Mouse (Mus musculus): Measurements from ENCODE around the gene Mgmt. TPM values are rescaled to one million over a fixed set of nuclear protein-coding genes. Genes with fewer than 3 reads are reported as not detected.

Gene Mgmt
- polyA plus RNA-seq, 1 experiment from 2014 or later = 1.6 TPM

GRCm38 (mm10) chr7:137138101-137138500 lies 243.7 kb downstream of the Mgmt start:
- Histone ChIP-seq H3K4me1 (replicated peaks) (peaks cover 5% of the 10 kb centered on the region; the same call in 1 of the 2 replicates), H3K4me2 (replicated peaks) (no peak overlapping the region), H3K4me3 (replicated peaks) (no peak overlapping the region), H3K27ac (no peak overlapping the region), H3K9ac (replicated peaks) (no peak overlapping the region), H3K9me3 (no peaks in the 10 kb centered on the region), H3K27me3 (0 out of 2 replicates have a peak, but pooled peaks cover 2% of the 10 kb centered on the region), H3K36me3 (no peaks in the 10 kb centered on the region)
- ATAC-seq = no peak
- WGBS = 79% methylated on average over 5 of the region's 5 CpGs

GRCm38 (mm10) chr7:137140321-137140720 lies 245.9 kb downstream of the Mgmt start:
- H3K9ac ChIP-seq (replicated peaks) = no peak overlapping the region
- WGBS = 86% methylated on average over 7 of the region's 7 CpGs
- ATAC-seq = no peak

GRCm38 (mm10) chr7:137141386-137141785 lies 247.0 kb downstream of the Mgmt start:
- Histone ChIP-seq H3K27ac (no peak overlapping the region), H3K4me3 (replicated peaks) (no peak overlapping the region), H3K4me2 (replicated peaks) (no peak overlapping the region), H3K9me3 (no peaks in the 10 kb centered on the region), H3K27me3 (no peaks in the 10 kb centered on the region), H3K36me3 (no peaks in the 10 kb centered on the region), H3K9ac (replicated peaks) (no peak overlapping the region), H3K4me1 (replicated peaks) (peaks cover 6% of the 10 kb centered on the region; the same call in 1 of the 2 replicates)
- ATAC-seq = no peak
- 40% methylated on average over 3 of the region's 3 CpGs for WGBS

More at GRCm38 (mm10) chr7:137140321-137140720, 245.9 kb downstream of the Mgmt start:
- Histone ChIP-seq H3K27ac (no peak overlapping the region), H3K4me3 (replicated peaks) (no peak overlapping the region), H3K4me1 (replicated peaks) (peaks cover 5% of the 10 kb centered on the region; the same call in 1 of the 2 replicates), H3K4me2 (replicated peaks) (no peak overlapping the region), H3K9me3 (no peaks in the 10 kb centered on the region), H3K27me3 (no peaks in the 10 kb centered on the region), H3K36me3 (no peaks in the 10 kb centered on the region)

- no peaks in the 10 kb centered on the region for H3K36me3 ChIP-seq
- no peak overlapping the region for H3K4me3 ChIP-seq (replicated peaks)
- 82% methylated on average over 12 of the region's 12 CpGs for WGBS
- peaks cover 24% of the 10 kb centered on the region for H3K4me1 ChIP-seq (replicated peaks)
- H3K9me3 ChIP-seq = no peaks in the 10 kb centered on the region
- H3K9ac ChIP-seq (replicated peaks) = no peak overlapping the region
- H3K4me2 ChIP-seq (replicated peaks) = no peak overlapping the region
- ATAC-seq = no peak
- no peak overlapping the region for H3K27ac ChIP-seq
- no peaks in the 10 kb centered on the region for H3K27me3 ChIP-seq
These were observed 252.7 kb downstream of the Mgmt start for GRCm38 (mm10) chr7:137147101-137147500.

GRCm38 (mm10) chr7:137151854-137152253 lies 257.4 kb downstream of the Mgmt start:
- no peaks in the 10 kb centered on the region for H3K9me3 ChIP-seq
- H3K4me2 ChIP-seq (replicated peaks) = no peak overlapping the region
- 85% methylated on average over 2 of the region's 2 CpGs for WGBS
- ATAC-seq = no peak
- H3K4me3 ChIP-seq (replicated peaks) = no peak overlapping the region
- no peak overlapping the region for H3K9ac ChIP-seq (replicated peaks)
- peaks cover 19% of the 10 kb centered on the region for H3K4me1 ChIP-seq (replicated peaks)
- H3K27me3 ChIP-seq = no peaks in the 10 kb centered on the region
- no peak overlapping the region for H3K27ac ChIP-seq
- no peaks in the 10 kb centered on the region for H3K36me3 ChIP-seq

GRCm38 (mm10) chr7:137154623-137155022 lies 260.2 kb downstream of the Mgmt start:
- Histone ChIP-seq H3K9me3 (no peaks in the 10 kb centered on the region), H3K9ac (replicated peaks) (no peak overlapping the region), H3K4me3 (replicated peaks) (no peak overlapping the region), H3K27me3 (no peaks in the 10 kb centered on the region), H3K36me3 (no peaks in the 10 kb centered on the region), H3K27ac (no peak overlapping the region), H3K4me1 (replicated peaks) (peaks cover under 1% of the 10 kb centered on the region; the same call in 1 of the 2 replicates), H3K4me2 (replicated peaks) (no peak overlapping the region)
- no peak for ATAC-seq
- 83% methylated on average over 2 of the region's 2 CpGs for WGBS

- Histone ChIP-seq H3K4me3 (replicated peaks) (no peak overlapping the region), H3K27ac (no peak overlapping the region), H3K4me2 (replicated peaks) (no peak overlapping the region), H3K36me3 (no peaks in the 10 kb centered on the region), H3K27me3 (no peaks in the 10 kb centered on the region), H3K4me1 (replicated peaks) (no peaks in the 10 kb centered on the region), H3K9ac (replicated peaks) (no peak overlapping the region), H3K9me3 (no peaks in the 10 kb centered on the region)
- ATAC-seq = no peak
These were observed 264.7 kb downstream of the Mgmt start for GRCm38 (mm10) chr7:137159086-137159485.

GRCm38 (mm10) chr7:137172278-137172677 lies 277.9 kb downstream of the Mgmt start:
- Histone ChIP-seq H3K9me3 (peaks cover 2% of the 10 kb centered on the region; the same call in 1 of the 2 replicates), H3K4me1 (replicated peaks) (0 out of 2 replicates have a peak, but pooled peaks cover 5% of the 10 kb centered on the region), H3K4me3 (replicated peaks) (no peak overlapping the region), H3K9ac (replicated peaks) (no peak overlapping the region), H3K36me3 (no peaks in the 10 kb centered on the region), H3K4me2 (replicated peaks) (no peak overlapping the region), H3K27ac (no peak overlapping the region), H3K27me3 (no peaks in the 10 kb centered on the region)
- 46% methylated on average over 9 of the region's 9 CpGs for WGBS
- no peak for ATAC-seq
